Mouse (Mus musculus): ENCODE measurements around the gene Hoxa9.
A peak's percentile ranks its signal among the peaks of the same experiment; 100 is the strongest.

The Hoxa9 gene

GRCm38 (mm10) chr6:52230516-52231165, at the start of gene Hoxa9:
TSS of gene Hoxa9 (minus strand) at chr6:52231089.
- peak; percentile 84 for DNase-seq (ENCODE audit: low read depth, low spot score)

GRCm38 (mm10) chr6:52276920-52277319, 46.0 kb upstream of the Hoxa9 start:
- DNase-seq (ENCODE audit: low read depth, low spot score): no peak

GRCm38 (mm10) chr6:52276382-52276781, 45.5 kb upstream of the Hoxa9 start:
- peak; percentile 47 for DNase-seq (ENCODE audit: low read depth, low spot score)

- no peak for DNase-seq (ENCODE audit: low read depth, low spot score)
Observed at GRCm38 (mm10) chr6:52275563-52276280, 44.8 kb upstream of the Hoxa9 start.

DNA sequence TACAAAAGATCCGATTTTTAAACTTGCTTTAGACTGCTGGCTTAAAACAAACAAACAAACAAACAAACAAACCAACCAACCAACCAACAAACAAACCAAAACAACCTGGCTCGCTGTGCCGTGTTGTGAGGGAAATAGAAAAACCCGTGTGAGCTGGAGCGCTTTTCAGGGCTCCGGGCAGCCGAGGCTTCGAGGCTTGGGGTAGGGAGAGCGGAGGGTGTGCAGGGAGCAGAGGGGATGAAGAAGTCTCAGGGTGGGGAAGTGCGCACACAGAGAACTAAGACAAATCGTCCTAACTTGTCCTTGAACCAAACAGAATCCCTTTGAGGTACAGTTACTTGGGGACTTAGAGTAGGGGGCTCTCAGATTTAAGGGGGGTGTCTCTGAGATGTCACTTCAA, 43.7 kb upstream of the Hoxa9 start:
- no peak for DNase-seq (ENCODE audit: low read depth, low spot score)

DNA sequence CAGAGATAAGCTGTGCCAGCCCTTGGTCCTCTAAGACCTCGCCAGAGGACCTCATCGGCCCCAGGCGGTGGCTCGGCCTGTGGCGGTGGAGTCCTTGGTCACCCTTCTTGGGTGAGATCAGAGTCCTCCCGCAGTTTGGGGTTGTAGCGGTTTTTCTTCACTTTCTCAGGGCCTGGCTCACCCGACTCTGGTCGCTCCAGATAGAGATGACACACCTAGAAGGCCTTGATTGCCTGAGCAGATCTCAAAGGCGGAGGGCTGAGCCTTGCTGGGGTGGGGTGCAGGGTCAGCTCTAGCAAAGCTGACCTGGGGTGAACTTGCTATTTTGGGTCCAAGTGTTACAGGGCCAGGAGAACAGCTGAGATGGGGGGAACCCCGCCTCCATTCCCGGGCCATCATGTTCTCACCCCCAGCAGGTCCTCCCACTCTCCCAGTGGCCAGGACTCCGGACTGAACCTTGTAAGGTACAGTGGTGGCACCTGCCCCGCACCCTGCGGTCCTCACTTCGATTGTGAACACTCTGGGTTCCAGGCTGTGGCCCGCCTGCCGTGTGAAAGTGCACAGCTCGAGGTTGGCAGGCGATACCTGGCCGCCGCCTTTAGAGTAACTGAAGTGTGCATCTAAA, 42.9 kb upstream of the Hoxa9 start:
- DNase-seq (ENCODE audit: low read depth, low spot score): no peak

GRCm38 (mm10) chr6:52272766-52273655, 42.1 kb upstream of the Hoxa9 start:
- DNase-seq (ENCODE audit: low read depth, low spot score): no peak

- DNase-seq (ENCODE audit: low read depth, low spot score): peak; percentile 61
Observed at GRCm38 (mm10) chr6:52270494-52271480, 39.9 kb upstream of the Hoxa9 start.

- DNase-seq (ENCODE audit: low read depth, low spot score): no peak
Observed at GRCm38 (mm10) chr6:52268756-52269155, 37.9 kb upstream of the Hoxa9 start.

GRCm38 (mm10) chr6:52268341-52268740, 37.5 kb upstream of the Hoxa9 start:
- DNase-seq (ENCODE audit: low read depth, low spot score): no peak

DNA sequence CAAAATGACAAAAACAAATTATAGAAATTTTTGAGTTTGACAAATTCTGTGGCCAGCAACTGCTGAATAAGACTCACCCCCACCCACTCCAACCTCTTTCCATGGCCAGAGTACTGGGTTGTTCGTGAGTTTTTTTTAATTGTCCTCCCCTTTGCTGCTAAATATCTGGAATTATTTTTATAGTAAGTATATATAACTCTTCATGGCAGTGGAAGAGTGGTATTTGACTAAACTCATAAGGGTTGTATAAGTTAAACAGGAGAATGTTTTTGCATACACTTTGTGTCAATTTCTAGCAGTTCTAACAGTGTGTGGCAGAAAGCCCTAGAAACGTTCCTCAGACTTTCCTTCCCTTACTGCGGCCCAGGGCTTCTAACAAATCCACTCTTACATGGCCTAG, 36.8 kb upstream of the Hoxa9 start:
- DNase-seq (ENCODE audit: low read depth, low spot score): no peak

- DNase-seq (ENCODE audit: low read depth, low spot score): peak; percentile 12
Observed at GRCm38 (mm10) chr6:52267221-52267620, 36.3 kb upstream of the Hoxa9 start.

GRCm38 (mm10) chr6:52266666-52266985, 35.7 kb upstream of the Hoxa9 start:
- no peak for DNase-seq (ENCODE audit: low read depth, low spot score)

GRCm38 (mm10) chr6:52265913-52266665, 35.2 kb upstream of the Hoxa9 start:
- peak; percentile 53 for DNase-seq (ENCODE audit: low read depth, low spot score)

DNA sequence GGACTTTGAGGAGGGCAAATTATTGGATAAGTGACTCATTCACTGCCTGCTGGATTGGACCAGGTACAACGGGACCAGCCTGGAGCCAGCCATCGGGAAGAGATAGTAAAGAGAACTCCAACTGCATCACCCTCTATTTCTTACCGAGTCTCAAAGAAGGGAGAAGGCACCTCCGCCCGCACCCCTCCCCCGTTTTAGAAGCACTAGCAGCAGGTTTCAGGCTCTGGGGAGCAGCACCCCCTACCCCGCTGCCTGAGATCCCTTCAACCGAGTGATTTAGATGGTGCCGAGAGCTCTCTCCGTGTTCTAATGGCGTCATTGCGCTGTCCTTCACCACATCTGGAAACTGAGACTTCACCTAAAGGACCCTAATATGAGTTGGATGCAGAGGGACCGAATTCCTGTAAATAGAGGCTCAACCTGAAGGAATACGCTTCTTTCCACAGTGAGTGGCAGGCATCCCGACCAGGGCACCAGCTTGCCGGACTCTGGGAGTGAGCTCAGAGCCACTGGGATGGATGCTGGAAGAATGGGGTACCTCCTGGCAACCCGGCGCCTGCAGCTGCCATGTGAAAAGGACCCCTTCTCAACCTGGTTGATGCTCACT, 34.5 kb upstream of the Hoxa9 start:
- DNase-seq (ENCODE audit: low read depth, low spot score): peak; percentile 19

- DNase-seq (ENCODE audit: low read depth, low spot score): peak; percentile 34
Observed at GRCm38 (mm10) chr6:52264106-52264790, 33.4 kb upstream of the Hoxa9 start.

- DNase-seq (ENCODE audit: low read depth, low spot score): no peak
Observed at GRCm38 (mm10) chr6:52263321-52263585, 32.4 kb upstream of the Hoxa9 start.

GRCm38 (mm10) chr6:52262463-52263320, 31.8 kb upstream of the Hoxa9 start:
- peak; percentile 42 for DNase-seq (ENCODE audit: low read depth, low spot score)
